Mouse (Mus musculus) heart, postnatal 4 days (tissue): ENCODE data around the gene Dact1. TPM values are rescaled to one million over a fixed set of nuclear protein-coding genes. Genes with fewer than 3 reads are reported as not detected.

Experiments
- DNase-seq: peaks from one replicate; pipeline ENCODE4 v3.0.0; 2021
- total RNA-seq, 2 experiments: library from RNA; stranded (reverse); gene quantifications; 2 replicates each; pipeline ENCODE4 v1.2.3; 2021

Dact1 gene
- total RNA-seq, 2 experiments from 2014 or later, result 19.0 to 23.1 TPM

DNA sequence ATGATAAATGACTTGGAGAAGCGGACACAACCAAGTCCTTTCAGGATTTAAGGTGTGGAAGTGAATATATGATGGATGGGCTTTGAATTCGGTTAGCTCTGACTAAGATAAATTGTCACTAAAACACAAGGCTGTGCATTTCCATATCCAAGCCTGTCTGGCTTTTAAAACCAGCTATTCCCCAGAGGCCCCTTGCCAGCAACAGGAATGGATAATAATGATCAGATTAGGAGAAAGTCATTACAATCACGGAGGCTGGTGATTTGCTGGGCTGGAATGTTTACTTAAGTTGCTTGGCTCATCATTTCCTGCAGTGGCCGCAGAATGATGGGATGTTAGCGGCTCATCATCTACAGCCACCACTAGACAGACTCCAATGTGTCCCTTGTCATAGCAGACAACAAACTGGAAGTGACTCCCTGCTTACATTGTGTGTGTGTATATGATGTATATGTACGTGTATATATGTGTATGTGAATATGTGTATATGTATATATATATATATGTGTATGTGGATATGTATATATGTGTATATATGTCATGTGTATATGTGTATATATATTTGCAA, 28.3 kb downstream of the Dact1 start:
- no peak for DNase-seq

- no peak for DNase-seq
These were observed 29.6 kb downstream of the Dact1 start for GRCm38 (mm10) chr12:71339142-71339848.

GRCm38 (mm10) chr12:71342397-71342796, 32.7 kb downstream of the Dact1 start:
- DNase-seq, result peak; percentile 51

DNA sequence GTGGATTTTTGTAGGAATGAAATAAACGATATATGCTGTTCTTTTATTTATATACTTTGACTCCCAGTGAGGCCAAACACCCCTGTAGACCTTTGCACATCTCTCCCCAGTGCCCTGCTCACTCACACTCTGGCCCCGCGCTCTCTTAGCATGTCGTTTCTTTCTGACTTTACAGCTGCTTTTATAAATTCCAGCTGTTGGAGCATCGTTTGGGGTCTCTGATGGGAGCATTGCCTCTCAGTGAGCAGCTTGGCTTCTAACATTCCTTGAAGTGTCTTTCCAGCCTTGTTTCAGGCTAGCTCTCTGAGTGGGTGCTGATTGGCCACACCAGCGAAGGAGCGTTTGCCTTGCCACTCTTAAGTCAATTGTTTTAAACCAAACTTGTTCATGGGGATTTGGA, 35.8 kb downstream of the Dact1 start:
- no peak for DNase-seq

- DNase-seq, result no peak
These were observed 36.4 kb downstream of the Dact1 start for GRCm38 (mm10) chr12:71346071-71346470.

DNA sequence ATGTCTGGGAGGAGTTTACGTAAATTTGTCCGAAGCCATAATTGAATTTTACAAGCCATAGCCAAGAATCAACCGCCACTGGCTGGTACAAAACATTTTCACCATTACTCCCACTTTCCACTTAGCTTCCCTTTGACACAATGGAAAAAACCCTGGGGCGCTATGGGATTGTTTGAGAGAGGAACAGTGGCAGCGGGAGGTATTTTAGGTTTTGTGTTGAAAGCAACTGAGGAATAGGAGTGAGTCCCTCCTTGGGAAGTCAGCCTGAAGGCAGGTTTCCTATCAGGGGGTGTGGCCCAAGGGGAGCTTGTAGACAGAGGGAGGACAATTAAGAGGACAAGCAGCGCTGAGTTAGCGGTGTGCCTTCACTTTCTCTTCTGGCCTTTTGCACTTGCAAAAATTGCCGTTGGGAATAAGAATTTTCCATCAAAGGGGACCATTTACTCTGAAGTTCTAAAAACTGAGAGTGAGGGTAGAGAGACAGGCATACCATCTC, 38.8 kb downstream of the Dact1 start:
- DNase-seq, result no peak

- DNase-seq, result no peak
These were observed 40.4 kb downstream of the Dact1 start for GRCm38 (mm10) chr12:71350077-71350476.

- no peak for DNase-seq
These were observed 45.0 kb downstream of the Dact1 start for GRCm38 (mm10) chr12:71354656-71355055.

GRCm38 (mm10) chr12:71355092-71355491, 45.4 kb downstream of the Dact1 start:
- no peak for DNase-seq

DNA sequence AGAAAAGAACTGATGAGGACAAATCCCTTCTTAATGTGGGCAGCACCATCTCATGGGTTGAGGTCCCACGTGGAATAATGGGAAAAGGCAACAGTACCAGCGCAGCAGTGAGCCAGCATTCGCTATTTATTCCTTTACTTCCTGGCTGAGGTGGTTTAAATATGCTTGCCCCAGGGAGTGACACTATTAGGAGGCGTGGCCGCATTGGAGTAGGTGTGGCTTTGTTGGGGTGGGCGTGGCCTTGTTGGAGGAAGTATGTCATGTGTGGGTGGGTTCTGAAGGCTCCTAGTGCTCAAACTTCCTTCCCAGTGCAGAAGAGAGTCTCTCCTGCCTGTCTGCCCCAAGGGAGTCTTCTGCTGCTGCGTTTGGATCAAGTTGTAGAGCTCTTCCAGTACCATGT, 51.9 kb downstream of the Dact1 start:
- DNase-seq, result no peak

GRCm38 (mm10) chr12:71362425-71362824, 52.7 kb downstream of the Dact1 start:
- no peak for DNase-seq

- no peak for DNase-seq
These were observed 54.4 kb downstream of the Dact1 start for GRCm38 (mm10) chr12:71364106-71364505.

DNA sequence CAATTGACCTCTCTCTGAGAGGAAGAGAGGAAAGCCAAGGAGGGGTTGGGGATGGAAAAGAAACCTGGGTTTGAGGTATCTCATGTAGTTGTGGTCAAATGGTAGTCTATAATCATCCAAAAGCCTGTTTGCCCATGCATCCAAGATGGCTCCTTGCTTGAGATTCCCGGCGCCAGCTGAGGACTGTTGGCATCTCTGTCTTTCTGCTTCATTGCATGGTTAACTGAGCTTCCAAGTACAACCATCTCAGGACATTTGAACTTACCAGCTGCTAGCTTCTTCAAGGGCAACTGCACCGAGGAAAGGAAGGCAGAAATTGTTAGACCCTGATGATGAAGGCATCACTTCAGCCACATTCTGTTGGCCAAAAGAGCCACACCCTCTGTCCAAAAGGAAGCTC, 54.8 kb downstream of the Dact1 start:
- DNase-seq, result no peak

GRCm38 (mm10) chr12:71365208-71365607, 55.5 kb downstream of the Dact1 start:
- no peak for DNase-seq

DNA sequence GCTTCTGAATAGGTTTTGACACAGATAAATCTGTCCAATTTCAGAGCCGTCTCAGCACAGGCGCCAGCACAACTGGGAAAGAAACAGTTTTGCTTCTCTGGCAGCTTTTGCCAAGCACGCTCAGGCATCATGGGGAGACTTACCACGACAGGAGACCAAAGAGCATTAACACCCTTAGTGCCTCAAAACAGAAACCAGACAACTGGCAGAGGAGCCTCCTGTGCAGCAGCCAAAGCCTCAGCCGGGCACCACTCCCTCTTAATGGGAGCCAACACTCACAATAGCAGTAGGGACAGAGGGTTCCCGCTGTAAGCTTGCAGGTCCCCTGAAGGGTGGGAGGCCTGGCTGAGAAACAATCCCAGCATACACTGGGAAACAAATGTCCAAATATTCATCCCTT, 56.5 kb downstream of the Dact1 start:
- peak; percentile 27 for DNase-seq

DNA sequence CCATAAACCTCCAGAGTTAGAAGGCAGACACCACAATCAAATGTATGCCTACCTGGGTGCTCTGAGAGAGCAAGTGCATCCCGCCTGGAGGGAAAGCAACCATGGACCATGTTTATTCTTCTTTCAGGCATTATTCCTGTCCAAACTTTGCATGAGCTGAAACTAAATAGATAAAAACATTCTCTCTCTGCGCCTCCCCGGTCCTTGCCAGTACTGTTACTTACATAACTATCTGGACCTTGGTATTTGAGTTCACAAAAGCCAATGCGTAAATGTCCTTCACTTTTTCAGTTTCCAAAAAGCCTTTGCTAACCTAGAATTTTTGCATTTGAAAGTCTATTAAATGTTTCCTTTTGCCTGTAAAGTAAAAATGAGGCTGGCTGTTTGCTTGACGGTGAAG, 58.9 kb downstream of the Dact1 start:
- no peak for DNase-seq

Other genes starting within 250 kb of the Dact1 start
- gene Tomm20l, start 198.5 kb upstream of the Dact1 start, total RNA-seq, result 1 to 10 TPM in 1 of 2 experiments, under 1 TPM in 1; 0.65 to 1.5 TPM
- 10 to 100 TPM; 50.0 to 51.3 TPM for gene Timm9, start 173.2 kb upstream of the Dact1 start, total RNA-seq
- gene 2700049A03Rik, start 173.0 kb upstream of the Dact1 start, total RNA-seq, result 1 to 10 TPM; 6.4 to 6.7 TPM